Mouse (Mus musculus) ES-CJ7 (cell line): ENCODE results near the gene Actg2.
"Not testable (repeated sequence)": the region's sequence is repeated elsewhere in the genome, so short reads cannot be mapped to it uniquely, and the experiment has no call there.

Source experiments
- DNase-seq: peaks from one replicate; pipeline ENCODE4 v3.0.0; 2011; ENCODE audit warnings: low read depth, low spot score

Actg2 gene

DNA sequence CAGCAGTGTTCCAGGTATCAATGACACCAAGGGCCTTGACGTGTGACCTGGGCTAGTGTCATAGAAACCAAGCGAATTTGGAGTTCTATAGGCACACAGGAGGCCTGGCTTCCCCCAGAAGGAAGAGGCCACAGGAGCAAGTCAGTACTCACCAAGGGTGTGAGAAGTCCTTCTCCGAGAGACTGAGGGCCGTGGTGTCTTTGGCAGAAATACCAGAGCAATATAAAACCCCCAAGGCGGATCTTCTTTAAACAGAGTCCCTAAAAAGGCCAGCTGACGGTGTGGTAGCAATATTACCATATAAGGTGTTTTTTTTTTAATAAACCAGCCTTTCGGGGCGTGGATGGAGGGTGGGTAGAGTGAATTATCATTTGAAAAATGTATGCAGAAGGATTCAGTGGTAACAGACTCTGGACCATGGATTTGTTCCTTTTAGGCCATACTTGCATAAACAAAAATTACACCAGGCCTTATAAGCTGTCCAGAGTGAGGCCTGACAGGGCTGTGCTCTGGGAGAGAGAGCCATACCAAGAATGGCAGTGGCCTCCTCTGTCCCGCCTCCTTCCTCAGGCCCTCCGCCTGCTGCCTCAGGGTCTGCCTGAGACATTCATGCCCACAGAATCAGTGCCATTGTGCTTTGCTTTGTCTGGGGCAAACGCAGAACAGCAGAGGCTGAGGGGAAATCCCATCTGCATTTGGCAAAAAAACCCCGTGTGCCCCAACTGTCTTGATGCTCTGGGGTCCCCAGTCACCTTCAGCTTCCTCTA lies at the start of gene Actg2:
Gene Actg2, minus strand, starts transcription at position 238 of the 767 bp plus-strand sequence.
- no peak for DNase-seq

DNA sequence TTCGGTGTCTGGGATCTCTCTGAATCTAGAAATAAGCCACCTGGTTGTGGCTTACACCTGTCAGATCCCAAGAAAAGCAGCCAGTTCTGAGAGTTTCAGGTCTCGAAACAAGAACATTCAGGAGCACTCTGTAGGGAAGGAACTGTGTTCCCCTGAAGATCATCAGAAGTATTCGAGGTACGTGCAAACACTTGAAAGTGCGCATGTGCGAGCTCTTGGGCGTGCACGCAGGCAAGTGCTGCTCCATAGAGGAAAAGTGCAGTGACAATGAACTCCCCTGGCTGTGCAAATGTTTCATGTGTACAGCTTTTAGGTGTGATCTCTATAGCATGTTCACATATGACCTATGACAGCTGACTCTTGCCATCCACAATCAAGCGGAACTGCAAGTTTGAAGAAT lies 49.3 kb upstream of the Actg2 start:
- DNase-seq, result not testable (repeated sequence)

DNA sequence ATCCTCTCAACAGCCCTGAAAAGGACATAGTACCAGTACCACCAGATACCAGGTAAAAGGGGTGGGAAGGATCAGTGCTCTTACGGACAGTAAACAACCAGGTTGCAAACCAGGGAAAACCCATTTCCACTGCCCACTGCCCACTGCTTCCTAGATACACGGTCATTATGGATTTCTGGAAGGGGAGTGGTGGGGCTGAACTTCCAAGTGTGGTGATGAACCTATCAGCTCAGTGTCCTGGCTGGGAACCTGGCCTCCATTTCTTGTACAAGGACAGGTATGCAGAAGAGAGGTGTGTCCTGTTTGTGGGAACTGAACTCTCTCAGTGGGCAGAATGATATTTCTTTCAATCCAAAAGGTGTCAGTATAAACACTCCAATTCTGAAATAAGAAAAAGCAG lies 47.5 kb upstream of the Actg2 start:
- no peak for DNase-seq

DNA sequence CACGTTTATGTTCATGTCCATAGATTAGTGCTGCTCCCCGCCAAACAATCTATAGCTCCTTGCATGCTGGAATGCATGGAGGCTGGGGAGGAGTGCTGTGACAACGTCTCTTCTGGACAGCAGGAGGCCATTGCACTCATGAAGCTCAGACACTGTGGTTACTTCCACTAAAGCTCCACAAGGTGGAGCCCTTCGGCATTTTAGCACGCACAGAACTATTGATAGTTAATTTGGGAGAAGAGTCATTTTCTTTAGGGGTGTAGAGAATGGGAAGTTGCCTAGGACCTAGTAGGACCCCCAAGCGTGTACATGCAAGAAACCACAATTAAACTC lies 46.8 kb upstream of the Actg2 start:
- DNase-seq, result peak; percentile 78

DNA sequence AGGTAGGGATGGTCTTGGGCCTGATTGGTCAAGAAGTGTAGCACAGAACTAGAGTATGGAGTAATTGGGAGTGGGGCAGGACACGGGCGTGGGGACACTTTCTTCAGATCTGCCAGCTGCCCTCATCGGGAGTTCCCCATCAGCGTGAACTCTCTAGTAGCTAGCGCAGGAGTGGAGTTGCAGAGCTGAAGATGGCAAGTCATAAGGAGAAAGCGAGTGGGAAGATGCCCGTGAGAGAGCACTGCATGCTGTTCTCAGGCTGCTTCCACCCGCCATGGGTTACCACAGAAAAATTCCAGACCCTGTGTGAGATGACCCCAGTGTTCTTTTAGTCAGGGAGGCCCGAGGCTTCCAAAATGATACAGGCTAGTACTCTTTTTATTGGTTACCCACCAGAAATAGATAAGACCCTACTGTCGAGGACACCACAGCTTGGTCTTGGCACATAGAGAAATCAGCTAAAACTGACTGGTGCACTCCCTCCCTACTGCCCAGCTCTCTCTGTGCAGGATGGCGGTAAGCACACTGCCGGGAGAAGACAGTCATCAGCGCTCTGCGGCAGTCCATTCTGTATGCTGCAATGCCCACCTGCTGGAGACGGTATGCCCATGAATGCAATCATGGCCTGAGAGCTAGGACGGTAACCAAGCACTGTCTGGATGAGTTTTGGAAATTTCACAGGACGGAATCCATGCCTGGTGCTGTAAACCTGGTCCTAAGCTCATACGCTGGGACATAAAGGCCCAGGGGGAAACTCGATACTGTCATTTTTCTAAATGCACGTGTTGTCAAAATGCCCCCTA lies 46.3 kb upstream of the Actg2 start:
- DNase-seq, result no peak

DNA sequence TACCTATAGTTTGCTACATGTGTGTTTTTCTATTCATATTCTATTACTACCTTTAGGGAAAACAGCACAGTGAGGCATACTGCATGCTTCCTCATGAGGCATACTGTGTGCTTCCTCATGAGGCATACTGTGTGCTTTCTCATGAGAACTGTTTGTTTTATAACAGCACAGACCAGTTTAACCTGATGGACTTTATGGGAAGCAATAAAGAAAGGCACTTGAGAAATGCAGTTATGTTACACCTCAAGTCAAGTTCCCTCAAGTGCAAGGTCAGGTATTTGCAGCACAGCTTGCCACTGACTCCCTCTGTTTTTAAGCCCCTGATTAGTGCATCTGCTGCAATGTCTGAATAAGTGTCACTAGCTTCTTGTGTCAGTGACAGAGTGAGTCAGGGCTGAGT lies 41.5 kb upstream of the Actg2 start:
- no peak for DNase-seq

DNA sequence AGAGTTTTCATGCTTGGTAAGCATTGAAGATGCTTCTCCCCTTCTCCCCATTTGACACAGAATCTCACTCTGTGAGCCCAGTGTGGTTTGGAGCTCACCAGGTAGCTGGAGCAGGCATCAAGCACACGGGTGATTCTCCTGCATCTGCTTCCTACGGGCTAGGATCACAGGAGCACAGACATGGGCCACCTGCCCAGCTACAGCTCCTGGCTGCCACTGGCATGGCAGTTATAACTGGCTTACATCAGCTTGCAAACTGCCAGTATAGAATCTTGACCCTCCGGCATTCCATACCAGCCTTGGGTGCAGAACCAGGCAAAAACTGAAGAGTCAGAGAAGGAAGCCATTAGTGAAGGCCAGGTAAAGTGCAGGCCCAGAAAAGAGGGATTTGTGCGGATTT lies 39.5 kb upstream of the Actg2 start:
- no peak for DNase-seq

DNA sequence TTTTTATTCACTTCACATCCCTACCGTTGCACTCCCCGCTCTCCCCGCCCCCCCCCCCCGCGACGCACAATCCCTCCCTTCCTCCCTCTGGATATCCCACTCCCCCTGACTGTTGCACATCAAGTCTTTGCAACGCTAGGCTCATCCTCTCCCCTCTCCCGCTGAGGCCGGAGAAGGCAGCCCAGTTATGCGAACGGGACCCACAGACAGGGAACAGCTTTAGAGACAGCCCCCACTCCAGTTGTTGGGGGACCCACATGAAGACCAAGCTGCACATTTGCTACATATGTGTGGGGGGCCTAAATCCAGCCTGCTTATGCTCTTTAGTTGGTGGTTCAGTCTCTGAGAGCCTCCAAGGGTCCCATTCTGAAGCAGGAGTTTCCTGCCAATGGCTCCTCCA lies 36.6 kb upstream of the Actg2 start, which contains the start of gene Stambp:
Gene Stambp, minus strand, starts transcription at position 59 of the 400 bp plus-strand sequence.
- DNase-seq, result no peak

DNA sequence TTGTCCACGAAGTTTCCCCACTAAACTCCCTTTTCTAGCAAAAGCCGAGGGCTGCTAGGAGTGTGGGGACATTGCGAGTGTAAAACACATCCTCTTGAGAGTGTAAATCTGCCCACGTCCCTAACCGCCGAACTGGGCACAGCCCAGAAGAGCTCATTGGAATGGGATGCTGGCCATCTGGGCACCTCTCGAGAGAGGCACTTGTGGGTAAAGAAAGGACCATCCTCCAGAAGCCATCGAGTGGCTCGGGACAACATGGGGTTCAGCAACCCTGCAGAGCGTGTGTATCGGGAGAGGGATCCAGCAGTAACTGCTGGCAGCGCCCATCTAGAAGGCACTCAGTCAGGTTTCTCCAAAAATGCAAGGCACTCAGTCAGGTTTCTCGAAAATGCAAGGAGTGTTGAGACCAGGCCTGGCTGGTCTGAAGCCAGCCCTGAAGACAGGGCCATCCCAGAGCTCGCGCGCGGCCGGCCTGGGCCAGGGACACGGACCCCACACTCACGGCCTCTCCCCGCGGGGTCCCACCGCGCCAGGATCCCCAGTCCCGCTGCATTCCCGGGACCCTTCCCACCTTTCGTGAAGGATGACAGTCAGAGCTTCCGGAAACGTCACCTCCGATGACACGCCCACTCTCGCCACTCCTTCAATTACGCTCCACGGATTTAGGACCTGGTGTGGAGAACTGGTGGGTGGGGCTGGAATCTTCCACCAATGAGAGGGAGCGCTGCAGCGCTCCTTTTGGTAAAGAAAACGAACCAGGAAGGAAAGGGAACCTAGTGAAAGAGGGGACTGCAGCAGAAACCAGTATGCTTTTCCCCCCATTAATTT lies 36.0 kb upstream of the Actg2 start:
- peak; percentile 93 for DNase-seq

DNA sequence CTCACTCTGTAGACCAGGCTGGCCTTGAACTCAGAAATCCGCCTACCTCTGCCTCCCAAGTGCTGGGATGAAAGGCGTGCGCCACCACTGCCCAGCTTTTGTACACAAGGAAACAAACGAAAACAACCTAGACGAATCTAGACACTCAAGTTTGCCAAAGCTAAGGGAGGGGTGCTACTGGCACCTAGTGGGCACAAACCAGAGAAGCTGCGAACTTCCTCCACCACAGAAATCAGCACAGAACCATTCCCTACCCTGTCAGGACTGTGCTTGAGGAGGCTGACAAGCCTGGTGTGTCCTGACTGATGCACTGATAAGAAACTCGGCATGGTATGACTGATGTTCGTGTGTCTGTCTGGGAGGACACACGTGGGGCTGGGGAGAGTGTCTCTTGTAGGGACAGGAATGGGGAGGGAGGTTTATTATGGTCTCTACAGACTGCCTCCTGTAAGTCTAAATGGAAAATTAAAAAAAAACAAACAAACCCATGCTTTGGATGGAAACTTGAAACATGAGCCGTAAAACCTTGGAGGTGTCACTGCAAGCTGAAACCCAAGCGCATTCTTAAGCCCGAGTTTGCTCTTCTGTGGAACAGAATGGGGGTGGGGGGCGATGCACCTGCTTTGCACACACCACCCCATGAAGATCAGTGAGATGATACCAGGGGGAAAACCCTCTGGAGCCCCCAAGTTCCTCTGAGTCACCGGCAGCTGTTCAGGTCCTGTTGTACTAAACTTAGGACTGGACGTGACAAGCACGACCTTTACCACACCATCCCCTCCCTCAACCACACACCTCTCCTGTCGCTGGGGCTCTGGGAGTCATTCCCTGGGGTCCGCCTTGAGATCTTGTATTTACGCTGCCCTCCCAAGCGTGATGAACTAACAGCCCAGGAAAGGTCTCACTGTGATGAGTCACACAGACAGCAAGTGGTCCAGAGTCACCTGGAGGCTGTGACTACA lies 33.1 kb upstream of the Actg2 start:
- DNase-seq, result no peak

DNA sequence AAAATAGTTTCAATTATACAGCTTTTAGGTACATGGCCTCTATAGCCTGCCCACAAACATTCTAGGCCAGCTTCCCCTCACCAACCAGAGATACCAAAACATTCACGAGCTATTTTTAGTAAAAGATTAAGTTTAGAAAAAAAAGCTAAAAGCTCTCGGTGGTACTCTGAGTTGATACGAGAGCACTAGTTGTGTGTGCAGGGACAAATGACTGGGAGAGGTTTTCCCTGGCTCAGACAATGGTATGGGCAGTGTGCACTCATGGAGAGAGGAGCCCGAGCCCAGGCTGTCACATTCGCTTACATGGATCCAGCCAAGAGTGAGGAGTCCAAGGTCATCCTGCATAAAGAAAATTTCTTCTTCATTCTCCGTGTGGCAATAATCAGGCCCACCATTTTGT lies 19.9 kb upstream of the Actg2 start:
- no peak for DNase-seq

DNA sequence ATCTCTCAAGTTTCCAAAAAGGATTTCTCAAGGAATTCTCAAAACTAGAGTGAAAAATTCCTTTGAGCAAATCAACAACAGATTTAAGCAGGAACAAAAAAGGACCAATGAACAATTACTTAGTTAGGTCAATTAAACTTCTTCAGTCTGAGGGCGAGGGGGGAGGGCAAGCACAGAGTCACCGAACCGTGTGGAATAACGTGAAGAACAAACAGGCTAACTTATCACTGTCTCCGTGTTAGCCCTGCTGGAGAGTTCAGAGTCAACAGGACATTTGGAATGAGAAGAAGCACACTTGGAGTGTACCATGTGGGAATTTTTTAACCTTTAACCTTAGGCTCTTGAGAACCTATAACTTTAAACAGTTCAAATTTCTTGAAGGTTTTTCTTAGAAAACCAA lies 12.3 kb upstream of the Actg2 start:
- no peak for DNase-seq

DNA sequence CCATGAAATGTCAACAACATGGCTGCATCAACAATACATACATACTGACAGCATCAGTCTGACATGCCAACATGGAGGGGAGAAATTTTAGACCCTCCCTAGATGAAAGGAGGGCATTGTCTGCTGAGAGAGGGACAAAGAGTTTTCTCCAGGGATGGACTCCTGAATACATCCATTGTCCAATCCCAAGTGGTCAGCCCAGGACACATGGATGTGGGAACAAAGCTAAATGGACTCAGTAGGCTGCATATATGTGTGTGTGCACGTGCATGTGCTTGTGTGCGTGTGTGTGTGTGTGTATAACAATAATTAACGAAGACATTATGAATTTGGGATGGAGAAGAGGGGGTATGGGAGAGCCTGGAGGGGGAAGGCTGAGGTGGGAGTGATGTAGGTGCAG lies 9.7 kb upstream of the Actg2 start:
- no peak for DNase-seq

DNA sequence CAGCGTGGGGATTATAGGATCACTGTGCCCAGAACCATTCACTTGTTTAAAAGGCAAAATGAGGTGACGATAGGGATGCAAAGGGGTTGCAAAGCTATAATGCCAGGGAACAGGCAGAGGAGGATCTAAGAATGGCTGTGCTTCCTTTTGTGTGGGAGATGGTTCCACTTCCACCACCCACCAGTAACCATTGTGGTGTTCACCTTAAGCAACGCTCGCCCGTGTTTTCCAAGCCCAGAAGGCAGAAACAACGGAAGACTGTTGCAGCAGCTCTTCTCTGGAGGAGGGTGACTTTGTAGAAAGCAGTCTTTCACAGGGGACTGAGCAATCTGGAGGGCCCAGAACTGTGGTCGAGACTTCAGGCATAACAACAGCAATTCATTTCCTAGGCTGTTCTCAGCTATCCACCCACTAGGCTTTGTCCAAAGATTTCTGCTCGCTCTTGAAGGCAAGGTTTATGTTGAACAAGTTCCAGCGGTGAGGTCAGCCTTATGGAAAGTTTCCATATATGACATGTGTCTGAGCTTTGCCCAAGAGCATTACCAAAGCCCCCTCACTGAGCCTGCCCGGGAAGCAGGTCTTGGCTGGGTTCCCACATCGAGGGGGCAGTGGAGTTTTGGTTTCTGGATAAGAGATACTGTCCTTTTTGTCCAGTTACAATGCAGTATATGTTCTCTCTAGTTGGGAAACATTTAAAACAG lies 5.8 kb upstream of the Actg2 start:
- DNase-seq, result no peak

DNA sequence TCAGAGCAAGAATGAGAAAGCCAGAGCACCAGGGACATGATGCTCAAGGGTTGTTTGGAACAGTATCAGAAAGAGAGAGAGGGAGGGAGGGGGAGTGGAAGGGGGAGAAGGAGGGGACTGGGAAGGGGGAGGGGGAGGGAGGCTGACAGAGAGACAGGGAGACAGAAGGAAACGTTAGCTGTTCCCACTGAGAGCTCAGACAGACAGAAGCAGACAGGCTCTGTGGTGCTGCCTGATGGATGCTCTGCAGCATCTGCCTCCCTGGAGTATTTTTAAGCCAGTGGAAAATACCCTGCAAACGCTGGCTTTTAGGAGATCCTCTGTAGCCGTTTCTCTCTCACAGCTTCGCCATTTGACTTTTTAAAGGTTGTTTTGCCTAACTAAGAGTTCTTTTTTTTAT lies 4.0 kb upstream of the Actg2 start:
- no peak for DNase-seq

DNA sequence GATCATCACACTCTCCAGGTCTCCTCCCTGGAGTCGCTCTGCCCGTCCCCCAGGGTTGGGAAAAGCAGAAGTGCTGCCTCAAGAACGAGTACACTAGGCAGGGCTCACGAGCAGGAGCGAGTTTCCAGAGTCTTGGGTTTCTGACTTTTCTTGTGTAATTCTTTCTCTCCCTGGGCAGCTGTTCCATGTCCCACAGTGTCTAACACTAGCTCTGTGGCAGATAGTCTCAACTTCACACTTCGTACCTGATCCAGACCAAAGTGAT lies 662 bp upstream of the Actg2 start:
- DNase-seq, result no peak

DNA sequence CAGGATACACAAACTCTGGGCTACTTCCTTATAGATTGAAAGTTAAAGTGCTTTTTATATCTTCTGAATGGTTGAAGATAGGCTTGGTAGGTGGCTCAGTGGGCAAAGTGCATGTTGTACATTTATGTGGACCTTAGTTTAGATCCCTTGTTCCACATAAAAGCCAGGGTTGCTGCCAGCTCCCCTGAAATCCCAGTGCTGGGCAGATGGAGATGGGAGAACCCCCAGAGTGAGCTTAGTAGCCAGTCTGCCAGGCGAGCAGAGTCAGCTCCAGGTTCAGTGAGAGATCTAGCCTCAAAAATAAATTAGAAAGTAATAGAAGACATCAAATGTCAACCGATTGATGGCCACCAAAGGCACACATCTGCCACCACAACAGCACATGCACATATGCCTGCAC lies 3.5 kb downstream of the Actg2 start:
- no peak for DNase-seq

DNA sequence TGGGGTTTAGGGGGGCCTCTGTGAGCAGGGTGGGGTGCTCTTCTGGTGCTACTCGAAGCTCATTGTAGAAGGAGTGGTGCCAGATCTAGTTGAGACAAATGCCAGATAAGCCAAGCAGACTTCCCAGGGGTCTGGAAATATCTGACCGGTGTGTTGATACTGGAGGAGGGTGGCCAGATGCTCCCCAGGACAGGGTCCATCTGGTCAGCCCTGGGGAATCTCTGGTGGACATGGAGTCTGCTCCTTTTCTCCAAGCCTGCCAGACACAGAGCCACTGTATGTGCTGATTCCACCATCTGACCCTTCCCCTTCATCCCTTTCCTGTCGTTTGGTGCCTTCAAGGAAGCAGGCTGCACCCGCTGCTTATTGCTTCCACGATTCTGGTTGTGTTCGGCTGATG lies 12.9 kb downstream of the Actg2 start:
- no peak for DNase-seq

DNA sequence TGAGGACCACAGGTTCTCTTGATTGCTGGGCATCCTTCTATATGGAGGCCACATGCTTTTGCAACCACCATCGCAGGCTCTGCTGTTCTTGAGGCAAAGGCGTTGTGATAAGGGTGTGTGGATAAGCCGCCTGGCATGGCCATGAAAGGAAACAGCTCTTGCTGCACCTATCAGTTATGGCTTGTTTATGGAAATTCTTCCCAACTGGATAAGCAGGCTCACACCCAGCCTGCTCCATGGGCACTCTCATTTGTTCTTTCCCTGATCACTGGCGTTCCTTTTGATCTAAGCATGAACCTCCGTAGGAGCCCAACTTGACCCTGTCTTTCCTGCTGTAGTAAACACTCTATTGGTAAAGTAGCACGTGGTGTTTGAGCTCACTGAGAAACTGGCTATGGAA lies 14.3 kb downstream of the Actg2 start:
- no peak for DNase-seq

DNA sequence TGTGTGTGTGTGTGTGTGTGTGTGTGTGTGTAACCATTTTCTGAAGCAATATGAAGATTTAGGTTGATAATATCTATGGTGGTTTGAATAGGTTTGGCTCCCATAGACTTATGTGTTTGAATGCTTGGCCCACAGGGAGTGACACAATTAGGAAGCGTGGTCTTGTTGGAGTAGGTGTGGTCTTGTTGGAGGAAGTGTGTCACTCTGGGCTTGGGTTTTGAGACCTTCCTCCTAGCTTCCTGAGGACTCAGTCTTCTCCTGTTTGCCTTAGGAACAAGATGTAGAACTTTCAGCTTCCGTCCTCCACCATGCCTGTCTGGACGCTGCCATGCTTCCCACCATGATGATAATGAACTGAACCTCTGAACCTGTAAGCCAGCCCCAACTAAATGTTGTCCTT lies 17.4 kb downstream of the Actg2 start:
- no peak for DNase-seq

DNA sequence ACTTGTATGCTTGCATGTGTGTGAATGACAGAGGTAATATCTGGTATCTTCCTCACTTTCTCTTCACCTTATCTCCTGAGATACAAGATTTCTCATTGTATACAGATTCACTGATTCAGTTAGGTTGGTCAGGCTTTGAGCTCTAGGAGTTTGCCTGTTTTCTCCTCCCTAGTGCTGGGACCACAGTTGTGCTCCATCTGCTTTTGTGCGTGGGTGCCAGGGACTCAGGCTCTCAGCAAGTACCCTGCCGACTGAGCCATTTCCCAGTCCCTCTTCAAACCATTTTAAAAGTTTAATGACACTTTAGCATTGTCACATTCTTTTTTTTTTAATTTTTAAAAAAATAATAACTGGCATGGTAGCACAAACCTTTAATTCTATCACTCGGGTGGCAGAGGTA lies 20.9 kb downstream of the Actg2 start:
- no peak for DNase-seq
